Mouse (Mus musculus) CH12.LX (cell line): ENCODE measurements around the gene Mdfi. TPM values are rescaled to one million over a fixed set of nuclear protein-coding genes. Genes with fewer than 3 reads are reported as not detected.

ENCODE experiments used
- DNase-seq: peaks from one replicate; pipeline ENCODE4 v3.0.0-alpha.2; 2013; ENCODE audit errors: extremely low read depth
- H3K27ac ChIP-seq: 2 replicates; pipeline ENCODE4 v1.5.1; 2012; ENCODE audit warnings: low read depth, mild to moderate bottlenecking, control low read depth, moderate library complexity; ENCODE audit not compliant: insufficient read depth
- H3K27me3 ChIP-seq: replicated peaks from 2 replicates; pipeline ENCODE3; 2012; ENCODE audit warnings: inconsistent platforms
- H3K36me3 ChIP-seq, 2 experiments: replicated peaks in 1 of 2; 2 replicates each; pipeline versions ENCODE3 to v1.6.1; 2012; ENCODE audit warnings: inconsistent platforms in 1 of 2, low read length in 1 of 2, mild to moderate bottlenecking in 1 of 2, mixed read lengths in 1 of 2, moderate library complexity in 1 of 2; ENCODE audit not compliant: control insufficient read depth in 1 of 2, insufficient read depth in 1 of 2
- H3K4me1 ChIP-seq, 2 experiments: 2 replicates each; pipeline ENCODE4 v1.6.1; 2012; ENCODE audit warnings: inconsistent platforms in 1 of 2, moderate library complexity in 1 of 2; ENCODE audit not compliant: insufficient read depth in 2 of 2, control insufficient read depth in 1 of 2
- H3K4me2 ChIP-seq: 2 replicates; pipeline ENCODE4 v1.6.1; 2012; ENCODE audit warnings: low read depth, mild to moderate bottlenecking, control low read depth; ENCODE audit not compliant: poor library complexity, insufficient read depth, severe bottlenecking
- H3K4me3 ChIP-seq, 3 experiments: fragments of 150-350 bp in 1 of 3; sonication (generic) in 1 of 3; replicated peaks in 1 of 3; 2 replicates each; pipeline versions ENCODE3 to v1.5.1; 2011 to 2012; ENCODE audit warnings: low read depth in 2 of 3, low read length in 2 of 3, mild to moderate bottlenecking in 2 of 3, moderate library complexity in 2 of 3, control low read depth in 1 of 3, improper control_type of control experiment in 1 of 3, inconsistent platforms in 1 of 3, mixed read lengths in 1 of 3; ENCODE audit not compliant: poor library complexity in 1 of 3
- H3K79me2 ChIP-seq: replicated peaks from 2 replicates; pipeline ENCODE4 v1.6.1; 2012; ENCODE audit warnings: mild to moderate bottlenecking, moderate library complexity; ENCODE audit not compliant: control insufficient read depth, poor library complexity, insufficient read depth, severe bottlenecking; ENCODE audit errors: extremely low read depth
- H3K9ac ChIP-seq: 2 replicates; pipeline ENCODE4 v1.6.1; 2012; ENCODE audit warnings: low read depth, mild to moderate bottlenecking, control low read depth, moderate library complexity; ENCODE audit not compliant: insufficient read depth
- H3K9me3 ChIP-seq: replicated peaks from 2 replicates; pipeline ENCODE3; 2012; ENCODE audit warnings: low read length, inconsistent platforms, mixed read lengths
- E2F4 ChIP-seq: IDR thresholded peaks from 2 replicates; pipeline ENCODE4 v1.6.1; 2011; ENCODE audit warnings: low read depth, low read length, improper control_type of control experiment; ENCODE audit not compliant: insufficient replicate concordance
- HCFC1 ChIP-seq: IDR thresholded peaks from 2 replicates; pipeline ENCODE4 v1.6.1; 2012; ENCODE audit warnings: low read depth, mild to moderate bottlenecking, inconsistent platforms, low read length, improper control_type of control experiment
- IRF4 ChIP-seq: IDR thresholded peaks from 2 replicates; pipeline ENCODE4 v1.6.1; 2014; ENCODE audit warnings: low read depth, mild to moderate bottlenecking, inconsistent platforms, low read length, improper control_type of control experiment
- MYC ChIP-seq: IDR thresholded peaks from 2 replicates; pipeline ENCODE4 v1.6.1; 2011; ENCODE audit warnings: low read depth, mild to moderate bottlenecking, improper control_type of control experiment, low read length
- TBP ChIP-seq: conservative IDR thresholded peaks from 2 replicates; pipeline ENCODE4 v1.6.1; 2011; ENCODE audit warnings: low read depth, low read length, improper control_type of control experiment
- USF1 ChIP-seq: IDR thresholded peaks from 2 replicates; pipeline ENCODE4 v1.6.1; 2014; ENCODE audit warnings: low read depth, mild to moderate bottlenecking, inconsistent platforms, low read length, improper control_type of control experiment
- ZKSCAN1 ChIP-seq: IDR thresholded peaks from 2 replicates; pipeline ENCODE4 v1.6.1; 2012; ENCODE audit warnings: low read depth, inconsistent platforms, low read length, improper control_type of control experiment, borderline replicate concordance
- dilution Hi-C: fragments of 300-500 bp; cut with MboI; formaldehyde crosslinking; loops from 2 replicates; pipeline ENCODE4 v1.14.3; 2020; ENCODE audit warnings: low sequenced_read_pairs; ENCODE audit not compliant: extremely low pct_unique_long_range_greater_than_20kb, extremely low pct_ligation_motif_present
- in situ Hi-C: fragments of 300-500 bp; cut with MboI; formaldehyde crosslinking; loops from 3 replicates; pipeline ENCODE4 v1.14.3; 2019; ENCODE audit warnings: low sequenced_read_pairs, low pct_ligation_motif_present, low pct_unique_long_range_greater_than_20kb, mixed read lengths
- polyA plus RNA-seq: library from polyadenylated mRNA; unstranded; fragments of >175 nt; gene quantifications from 2 replicates; pipeline ENCODE4 v1.2.1, GENCODE M21; 2012; ENCODE audit warnings: low read depth; ENCODE audit not compliant: insufficient read length
- total RNA-seq, 2 experiments: library from RNA; depleted of rRNA; stranded (reverse); fragments of 300-350 nt in 1 of 2; fragments of >200 nt in 1 of 2; gene quantifications; 2 replicates each; pipeline ENCODE4 v1.2.3; 2012 to 2014

The Mdfi gene
- total and polyA plus RNA-seq, 3 experiments: 0.30 to 0.35 TPM; not detected in 1

GRCm38 (mm10) chr17:47777141-47777540 is 57.4 kb downstream of the Mdfi start:
- DNase-seq: no peak
- Histone ChIP-seq H3K79me2 (no peaks in the 10 kb centered on the region), H3K4me1 (peaks cover 30 to 63% of the 10 kb centered on the region in 2 experiments), H3K27ac (no peak overlapping the region), H3K27me3 (no peaks in the 10 kb centered on the region), H3K9me3 (peaks cover 8% of the 10 kb centered on the region), H3K4me3 (no peak overlapping the region), H3K36me3 (peaks cover 5 to 71% of the 10 kb centered on the region in 2 experiments), H3K9ac (no peak overlapping the region), H3K4me2 (no peak overlapping the region)
- dilution Hi-C loops: no loop called here
- in situ Hi-C loops: no loop called here
- TF ChIP-seq ZKSCAN1: no peak

DNA sequence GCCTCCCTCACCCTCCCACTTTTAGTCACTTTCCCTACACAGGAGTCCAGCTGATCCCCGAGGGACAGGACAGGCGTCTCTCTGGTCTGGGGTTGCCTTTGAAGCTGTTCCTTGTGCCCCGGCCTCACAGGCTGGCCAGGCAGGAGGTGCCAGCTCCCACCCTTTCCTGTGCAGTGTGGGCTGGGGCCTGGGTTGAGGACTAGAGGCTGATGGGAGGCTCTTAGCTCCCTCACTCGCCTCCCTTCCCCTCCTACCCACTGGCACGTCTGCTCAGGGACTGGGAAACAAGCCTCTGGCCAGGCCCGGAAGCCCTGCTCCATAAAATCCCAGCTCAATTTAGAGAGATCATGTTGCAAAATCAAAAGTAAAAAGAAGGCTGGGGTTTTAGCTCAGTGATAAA is 60.9 kb downstream of the Mdfi start:
- Histone ChIP-seq H3K79me2 (peaks cover 9% of the 10 kb centered on the region; the same call in 1 of the 2 replicates), H3K27me3 (no peaks in the 10 kb centered on the region), H3K4me1 (peaks cover 38 to 64% of the 10 kb centered on the region in 2 experiments), H3K9me3 (peaks cover 22% of the 10 kb centered on the region), H3K9ac (no peak overlapping the region), H3K27ac (no peak overlapping the region), H3K4me3 (no peak overlapping the region), H3K36me3 (peaks cover 7 to 74% of the 10 kb centered on the region in 2 experiments), H3K4me2 (no peak overlapping the region)
- TF ChIP-seq IRF4 (peak; percentile 22; the same call in 1 of the 2 replicates), HCFC1 (no peak)
- DNase-seq: no peak
- in situ Hi-C loops: no loop called here
- dilution Hi-C loops: no loop called here

- Histone ChIP-seq H3K79me2 (peaks cover 9% of the 10 kb centered on the region; the same call in 1 of the 2 replicates), H3K9me3 (peaks cover 22% of the 10 kb centered on the region), H3K4me3 (peak overlapping the region; percentile 41 to 48 (median 45)), H3K36me3 (peaks cover 3 to 48% of the 10 kb centered on the region in 2 experiments), H3K27me3 (no peaks in the 10 kb centered on the region), H3K4me1 (peaks cover 50 to 82% of the 10 kb centered on the region in 2 experiments), H3K27ac (peak overlapping the region; percentile 91), H3K4me2 (peak overlapping the region; percentile 44), H3K9ac (peak overlapping the region; percentile 46)
- dilution Hi-C loops (no loop called here), in situ Hi-C loops (no loop called here)
- DNase-seq: no peak
- TF ChIP-seq E2F4: no peak
- TF ChIP-seq MYC: no peak
- TF ChIP-seq USF1: no peak
- TF ChIP-seq TBP: no peak
Observed at GRCm38 (mm10) chr17:47769389-47770299, 64.8 kb downstream of the Mdfi start.
